Mouse (Mus musculus) bone marrow macrophage, adult 2 months (primary cell): Measurements from ENCODE around the gene C130060K24Rik.

Experiments
- CTCF ChIP-seq: IDR thresholded peaks from 2 replicates; pipeline ENCODE4 v1.5.1; 2012; ENCODE audit warnings: low read depth, mild to moderate bottlenecking, low read length, moderate library complexity
- POLR2A ChIP-seq: IDR thresholded peaks from 2 replicates; pipeline ENCODE4 v1.6.1; 2012; ENCODE audit warnings: mild to moderate bottlenecking, low read depth, low read length, borderline replicate concordance

DNA sequence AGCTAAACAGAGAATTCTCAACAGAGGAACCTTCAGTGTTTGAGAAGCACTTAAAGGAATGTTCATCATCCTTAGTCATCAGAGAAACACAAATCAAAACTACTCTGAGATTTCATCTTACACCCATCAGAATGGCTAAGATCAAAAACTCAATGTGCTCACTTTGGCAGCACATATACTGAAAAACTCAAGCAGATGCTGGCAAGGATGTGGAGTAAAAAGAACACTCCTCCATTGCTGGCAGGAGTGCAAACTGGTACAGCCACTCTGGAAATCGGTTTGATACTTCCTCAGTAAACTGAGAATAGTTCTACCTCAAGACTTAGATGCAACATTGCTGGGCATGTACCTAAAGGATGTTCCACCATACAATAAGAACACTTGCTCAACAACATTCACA lies 41.0 kb downstream of the C130060K24Rik start:
- no peak for TF ChIP-seq CTCF
- no peak for TF ChIP-seq POLR2A
